Mouse (Mus musculus) erythroid progenitor cell, adult 5-6 weeks (primary cell): ENCODE data around the gene Fam98c. TPM values are rescaled to one million over a fixed set of nuclear protein-coding genes. Genes with fewer than 3 reads are reported as not detected.
"Not testable (repeated sequence)": the region's sequence is repeated elsewhere in the genome, so short reads cannot be mapped to it uniquely, and the experiment has no call there.

Experiments
- ATAC-seq: replicated peaks from 2 replicates; pipeline ENCODE4 v1.8.0; 2016; ENCODE audit warnings: moderate number of reproducible peaks, mild to moderate bottlenecking, moderate TSS enrichment, inconsistent platforms; ENCODE audit not compliant: poor library complexity, low FRiP score, severe bottlenecking
- total RNA-seq, 2 experiments: library from RNA; stranded (forward) in 1 of 2; stranded (reverse) in 1 of 2; fragments of 150-400 nt in 1 of 2; fragments of 186-747, 209-891 nt in 1 of 2; gene quantifications; 2 replicates each; pipeline versions ENCODE4 v1.2.3 to v1.2.4; 2015 to 2017; ENCODE audit warnings: low replicate concordance in 2 of 2

The Fam98c gene
- total RNA-seq, 2 experiments from 2014 or later = 2.7 to 6.3 TPM

GRCm38 (mm10) chr7:29162750-29163525 lies 6.9 kb upstream of the Fam98c start:
- ATAC-seq = 0 out of 2 replicates have a peak, but pooled peaks have one; percentile 45

GRCm38 (mm10) chr7:29162294-29162693 lies 6.3 kb upstream of the Fam98c start:
- no peak for ATAC-seq

GRCm38 (mm10) chr7:29158264-29158663 lies 2.2 kb upstream of the Fam98c start:
- ATAC-seq = no peak

GRCm38 (mm10) chr7:29155196-29155837 lies 717 bp downstream of the Fam98c start:
- peak; percentile 84 for ATAC-seq

- no peak for ATAC-seq
These were observed 1.9 kb downstream of the Fam98c start for GRCm38 (mm10) chr7:29154018-29154720.

GRCm38 (mm10) chr7:29151486-29151885 lies 4.5 kb downstream of the Fam98c start:
- ATAC-seq = no peak

GRCm38 (mm10) chr7:29148771-29149170 lies 7.3 kb downstream of the Fam98c start:
- ATAC-seq = no peak

- ATAC-seq = no peak
These were observed 9.2 kb downstream of the Fam98c start for GRCm38 (mm10) chr7:29146625-29147367.

GRCm38 (mm10) chr7:29144006-29144405 lies 12.0 kb downstream of the Fam98c start:
- no peak for ATAC-seq

- ATAC-seq = no peak
These were observed 14.6 kb downstream of the Fam98c start for GRCm38 (mm10) chr7:29141416-29141815.

GRCm38 (mm10) chr7:29139237-29139636 lies 16.8 kb downstream of the Fam98c start:
- not testable (repeated sequence) for ATAC-seq

GRCm38 (mm10) chr7:29137429-29137828 lies 18.6 kb downstream of the Fam98c start:
- no peak for ATAC-seq

GRCm38 (mm10) chr7:29134693-29135386 lies 21.2 kb downstream of the Fam98c start, which contains the start of gene Rasgrp4:
TSS of gene Rasgrp4 (plus strand) at chr7:29134851.
- no peak for ATAC-seq

- ATAC-seq = no peak
These were observed 21.8 kb downstream of the Fam98c start for GRCm38 (mm10) chr7:29134230-29134629.

GRCm38 (mm10) chr7:29128725-29129124 lies 27.3 kb downstream of the Fam98c start:
- no peak for ATAC-seq

GRCm38 (mm10) chr7:29126173-29126915 lies 29.7 kb downstream of the Fam98c start:
- ATAC-seq = no peak

GRCm38 (mm10) chr7:29124970-29125369 lies 31.1 kb downstream of the Fam98c start, which contains the start of gene Ryr1:
TSS of gene Ryr1 (minus strand) at chr7:29125179.
- peak; percentile 62; the same call in 1 of the 2 replicates for ATAC-seq

- no peak for ATAC-seq
These were observed 32.3 kb downstream of the Fam98c start for GRCm38 (mm10) chr7:29123531-29124358.
